Mouse (Mus musculus): ENCODE results near the gene Ly6g5b. TPM values are rescaled to one million over a fixed set of nuclear protein-coding genes. Genes with fewer than 3 reads are reported as not detected.

The Ly6g5b gene
- not detected for polyA plus RNA-seq (2014; fragmentation: Illumina TruSeq; extraction: RNeasy Lipid Tissue Mini Kit (QIAGEN cat#74804); ENCODE audit: low read depth, low replicate concordance)

DNA sequence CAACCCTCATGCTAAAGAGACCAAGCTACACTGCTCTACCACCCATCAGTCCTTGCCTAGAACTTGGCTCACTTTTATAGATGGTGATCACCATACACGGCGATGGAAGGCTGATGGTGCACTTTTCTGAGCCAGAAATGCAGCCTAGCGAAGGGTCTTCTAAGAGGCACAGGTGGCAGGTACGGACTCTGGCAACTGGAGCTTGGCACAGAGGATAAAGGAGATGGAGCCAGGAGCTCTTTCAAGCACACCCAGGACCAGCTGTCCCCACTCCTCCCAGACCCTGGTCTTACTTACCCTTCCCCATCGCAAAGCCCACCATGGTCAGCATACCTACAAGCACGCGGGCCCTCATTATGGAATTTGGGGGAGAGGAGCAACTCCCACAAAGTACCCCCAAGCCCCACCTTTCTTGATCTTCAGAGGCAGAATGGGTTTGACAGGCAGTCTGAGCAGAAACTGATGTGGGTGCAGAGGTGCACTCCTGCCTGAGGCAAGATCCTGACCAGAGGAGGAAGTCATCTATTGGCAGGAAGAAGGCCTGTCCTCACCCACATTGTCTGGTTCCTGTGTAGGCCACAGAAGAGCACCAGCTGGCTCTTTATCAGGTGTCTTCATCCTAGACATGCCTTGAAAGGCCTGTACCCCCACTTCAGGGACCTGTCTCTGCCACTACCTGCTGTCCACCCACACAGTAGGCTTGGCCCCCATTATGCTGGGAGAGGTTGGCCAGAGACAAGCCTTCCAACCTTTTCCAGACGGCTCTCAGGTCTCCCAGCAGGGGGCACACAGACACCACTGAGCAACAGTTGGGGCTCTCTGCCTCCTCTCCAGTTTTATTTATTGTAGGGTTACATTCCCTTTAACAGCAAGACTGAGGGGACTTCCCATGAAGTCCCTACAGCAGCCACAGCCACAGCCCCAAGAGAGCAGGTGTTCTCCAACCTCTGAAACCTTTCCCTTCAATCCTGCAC is at the start of gene Ly6g5b:
TSS of gene Ly6g5b (minus strand) at position 383 of the 974 bp plus-strand sequence.

DNA sequence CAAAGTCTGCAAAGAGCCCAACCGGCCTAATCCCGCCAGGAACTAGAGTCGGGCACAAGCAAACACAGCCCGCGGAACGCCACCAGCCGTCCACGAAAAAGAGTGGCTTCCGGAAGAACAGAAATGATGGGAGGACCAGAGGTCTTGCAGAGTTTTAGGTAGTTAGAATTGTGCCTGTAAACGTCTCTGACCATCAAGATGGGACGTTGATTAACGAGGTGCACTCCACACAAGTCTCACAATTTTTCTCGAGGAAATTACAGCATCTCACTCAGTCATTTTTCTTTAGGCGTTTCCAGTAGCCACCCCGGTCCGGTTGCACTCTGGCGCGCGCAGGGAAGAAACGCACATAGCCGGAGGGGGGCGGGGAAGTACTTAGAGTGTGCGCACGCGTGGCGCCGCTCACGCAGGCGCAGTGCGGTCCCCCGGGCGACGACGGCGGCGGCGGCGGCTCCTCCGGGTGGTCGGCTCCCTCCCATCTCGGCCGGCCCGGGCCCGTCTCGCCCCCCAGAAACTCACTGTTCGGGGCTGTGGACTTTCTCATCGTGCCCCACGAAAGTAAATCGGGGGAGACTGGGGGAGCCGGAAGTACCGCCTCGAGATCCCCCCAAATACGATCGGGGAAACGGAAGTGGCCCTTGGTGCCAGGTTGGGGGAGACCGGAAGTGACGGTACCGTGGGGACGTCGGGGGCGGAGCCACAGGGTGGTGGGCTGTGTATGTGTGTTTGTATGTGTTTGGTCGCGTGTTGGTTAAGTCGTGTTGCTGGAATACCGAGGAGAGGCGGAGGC is 19.8 kb upstream of the Ly6g5b start, which contains the start of gene Bag6:
TSS of gene Bag6 (plus strand) at position 378 of the 790 bp plus-strand sequence.

DNA sequence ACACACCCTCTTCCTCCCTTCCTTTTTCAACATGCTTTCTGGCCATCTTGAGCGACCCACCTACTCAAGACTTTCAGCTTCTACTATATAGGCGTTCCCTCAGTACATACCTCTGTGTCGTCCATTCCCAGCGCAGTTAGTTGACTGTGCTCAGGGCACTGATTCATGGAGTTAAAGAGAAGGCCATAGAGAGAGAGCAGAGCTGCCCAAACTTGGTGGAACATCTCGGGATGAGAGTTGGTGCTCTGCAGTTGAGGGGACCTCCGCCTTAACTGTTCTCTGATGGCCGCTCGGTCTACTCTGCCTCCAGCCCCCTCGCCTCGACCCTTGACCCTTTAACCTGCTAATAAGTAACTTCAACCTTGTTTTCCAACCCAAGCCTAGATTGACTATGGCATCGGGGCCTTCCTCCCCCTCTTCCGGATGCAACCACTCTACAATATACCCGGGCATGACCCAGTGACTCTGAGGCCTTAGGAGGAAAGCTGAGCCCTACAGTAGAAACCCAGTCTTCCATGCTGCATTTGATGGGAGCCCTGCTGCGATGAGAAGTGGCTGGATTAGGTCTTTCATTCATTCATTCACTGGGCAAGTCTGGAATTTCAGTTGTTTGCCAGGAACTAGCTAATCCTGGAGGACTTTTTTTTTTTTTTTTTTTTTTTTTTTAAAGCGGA is 16.4 kb upstream of the Ly6g5b start, which contains the start of gene Apom:
TSS of gene Apom (minus strand) at position 551 of the 674 bp plus-strand sequence.

DNA sequence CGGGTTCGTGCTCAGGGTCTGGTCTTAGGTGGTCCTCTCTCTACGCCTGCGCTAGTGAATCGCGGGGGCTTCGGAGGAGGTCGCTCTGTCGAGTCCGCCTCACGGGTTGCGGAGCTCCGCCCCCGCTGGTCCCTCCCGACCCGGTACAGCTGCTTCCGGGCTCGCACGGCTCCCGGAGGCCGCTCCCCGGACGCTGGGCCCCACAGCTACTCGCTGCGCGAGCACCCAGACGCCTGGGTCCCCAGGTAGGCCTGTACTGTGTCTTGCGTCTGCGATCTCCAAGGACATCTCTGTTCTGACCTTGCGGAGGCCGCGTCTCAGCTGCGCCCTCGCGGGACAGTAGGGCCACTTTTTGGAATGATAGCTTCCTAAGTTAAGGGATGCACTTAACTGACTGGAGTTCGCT is 11.0 kb upstream of the Ly6g5b start, which contains the start of gene D17H6S53E:
TSS of gene D17H6S53E (plus strand) at position 168 of the 406 bp plus-strand sequence.

DNA sequence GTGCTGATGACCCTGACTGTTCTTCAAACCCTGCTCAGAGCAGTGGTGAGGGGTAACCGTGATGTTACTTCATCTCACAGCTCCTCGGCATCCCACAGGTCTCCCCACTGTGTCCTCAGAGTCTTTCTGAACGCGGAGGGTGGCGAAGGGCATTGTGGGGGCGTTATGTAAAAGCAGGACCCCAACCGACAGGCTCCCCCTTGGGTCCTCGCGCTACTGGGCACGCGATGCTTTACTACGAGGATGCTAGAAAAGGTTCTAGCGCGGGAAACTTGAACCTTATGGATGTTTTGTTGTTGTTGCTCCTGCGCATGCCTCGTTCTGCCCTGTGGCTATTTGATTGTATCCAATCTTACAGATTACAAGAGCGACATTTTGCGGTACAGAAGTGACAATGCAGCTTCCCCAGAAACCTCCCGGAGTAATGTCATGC is 6.7 kb upstream of the Ly6g5b start, which contains the start of gene Csnk2b:
TSS of gene Csnk2b (minus strand) at position 183 of the 433 bp plus-strand sequence.

DNA sequence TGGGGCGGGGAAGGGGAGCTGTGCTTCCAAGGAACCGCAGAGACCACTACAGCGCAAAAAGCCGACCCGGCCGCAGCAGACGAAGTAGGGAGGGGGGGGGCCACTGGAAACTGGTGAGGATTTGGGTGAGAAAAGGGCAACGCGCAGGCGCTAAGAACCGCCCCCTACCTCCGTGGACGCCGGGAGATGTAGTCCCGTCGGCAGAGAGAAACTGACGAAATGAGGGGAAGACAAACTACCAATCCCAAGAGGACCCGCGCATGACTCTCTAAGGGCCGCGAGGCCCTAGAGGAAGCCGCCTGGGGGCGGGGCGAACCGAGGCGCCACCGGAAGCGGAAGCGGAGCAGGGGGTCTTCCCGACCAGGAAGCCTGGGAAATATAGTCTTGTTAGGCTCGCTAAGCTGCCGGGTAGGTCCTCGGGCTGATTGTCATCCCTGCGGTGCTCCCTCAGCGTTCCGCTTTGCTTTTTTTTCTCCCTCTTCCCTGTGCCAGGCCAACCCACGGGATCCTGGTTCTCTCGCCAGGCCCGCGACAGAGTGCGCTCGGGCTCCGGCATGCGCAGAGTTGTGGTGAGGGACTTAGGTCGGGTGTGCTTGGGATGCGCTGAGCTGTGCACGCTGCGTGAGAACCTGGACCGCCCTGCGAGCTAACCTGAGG is 6.0 kb upstream of the Ly6g5b start, which contains the start of gene Gpank1:
TSS of gene Gpank1 (plus strand) at position 313 of the 657 bp plus-strand sequence.

DNA sequence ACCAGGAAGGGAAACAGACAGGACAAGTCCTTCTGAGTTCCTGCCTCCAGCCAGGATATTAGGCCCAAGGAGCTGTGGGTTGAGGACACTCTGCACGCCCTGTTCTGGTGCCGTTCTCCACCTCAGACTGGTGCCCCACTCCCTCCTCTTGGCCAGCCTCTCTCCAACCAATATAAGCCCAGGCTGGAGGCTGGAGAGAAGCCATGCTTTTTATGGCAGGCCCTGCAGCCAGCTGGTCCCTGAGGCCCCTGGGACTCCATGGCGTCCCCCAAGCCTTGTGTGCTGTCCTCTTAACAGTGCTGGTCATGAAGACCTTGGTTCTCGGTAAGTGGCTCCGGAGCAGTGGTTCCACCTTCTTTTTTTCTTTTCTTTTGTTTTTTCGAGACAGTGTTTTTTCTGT is 7.1 kb downstream of the Ly6g5b start, which contains the start of gene Ly6g5c:
TSS of gene Ly6g5c (plus strand) at position 183 of the 400 bp plus-strand sequence.

DNA sequence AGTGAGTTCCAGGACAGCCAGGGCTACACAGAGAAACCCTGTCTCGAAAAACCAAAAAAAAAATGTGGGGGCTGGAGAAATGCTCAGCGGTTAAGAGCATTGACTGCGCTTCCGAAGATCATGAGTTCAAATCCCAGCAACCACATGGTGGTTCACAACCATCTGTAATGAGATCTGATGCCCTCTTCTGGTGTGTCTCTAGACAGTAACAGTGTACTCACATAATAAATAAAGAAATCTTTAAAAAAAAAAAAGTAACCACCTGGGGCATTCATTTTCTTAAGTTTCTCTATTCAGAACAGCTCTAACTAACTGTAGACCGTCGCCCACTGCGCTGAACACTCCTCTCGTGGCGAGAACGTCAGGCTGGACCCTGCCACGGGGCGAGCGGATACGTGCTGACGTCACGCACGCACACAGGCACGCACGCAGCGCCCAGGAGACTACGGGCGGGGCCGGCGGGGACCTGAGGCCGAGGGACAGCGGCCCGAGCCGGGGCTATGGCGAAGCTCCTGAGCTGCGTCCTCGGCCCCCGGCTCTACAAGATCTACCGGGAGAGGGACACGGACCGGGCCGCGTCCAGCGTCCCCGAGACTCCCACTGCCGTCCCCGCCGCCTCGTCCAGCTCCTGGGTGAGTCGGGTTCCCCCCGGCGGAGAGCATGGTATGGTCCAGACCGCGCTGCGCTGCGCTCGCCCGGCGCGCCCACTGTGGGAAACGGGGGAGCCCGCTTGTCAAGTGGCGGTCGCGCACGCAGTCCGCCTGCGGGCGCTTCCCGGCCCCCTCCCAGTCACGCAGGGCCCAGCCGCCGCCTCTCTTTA is 26.2 kb downstream of the Ly6g5b start, which contains the start of gene Abhd16a:
TSS of gene Abhd16a (plus strand) at position 439 of the 820 bp plus-strand sequence.

DNA sequence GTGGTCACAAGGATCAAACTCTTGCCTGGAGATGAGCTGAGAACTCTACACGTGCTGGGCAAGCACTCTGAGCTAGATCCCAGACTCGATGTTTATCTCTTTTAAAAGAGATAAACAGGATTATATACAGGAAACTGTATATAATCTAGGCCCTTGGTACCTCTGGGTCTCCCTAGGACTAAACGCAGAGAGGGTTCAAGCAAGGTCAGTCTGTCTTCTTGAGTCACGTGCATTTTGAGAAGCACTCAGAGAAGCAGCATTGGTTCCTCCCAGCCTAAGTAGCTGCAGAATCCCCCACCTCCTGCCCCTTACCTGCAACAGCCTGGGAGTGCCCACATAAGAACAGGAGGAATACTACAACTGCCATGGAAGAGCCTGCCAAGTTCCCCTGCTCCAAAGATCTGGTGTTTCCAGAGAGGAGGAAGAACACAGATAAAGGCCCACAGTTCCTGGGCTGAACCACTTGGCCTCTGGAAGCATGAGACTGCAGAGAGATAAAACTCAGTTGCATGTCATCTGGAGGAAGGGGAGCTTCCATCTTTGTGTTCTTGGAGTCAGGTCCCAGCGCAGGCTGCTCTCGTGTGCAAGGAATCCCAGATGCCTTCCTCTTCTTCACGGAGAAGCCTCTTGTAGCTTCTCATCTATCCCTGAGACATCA is 29.9 kb downstream of the Ly6g5b start, which contains the start of gene Ly6g6f:
TSS of gene Ly6g6f (minus strand) at position 403 of the 658 bp plus-strand sequence.

DNA sequence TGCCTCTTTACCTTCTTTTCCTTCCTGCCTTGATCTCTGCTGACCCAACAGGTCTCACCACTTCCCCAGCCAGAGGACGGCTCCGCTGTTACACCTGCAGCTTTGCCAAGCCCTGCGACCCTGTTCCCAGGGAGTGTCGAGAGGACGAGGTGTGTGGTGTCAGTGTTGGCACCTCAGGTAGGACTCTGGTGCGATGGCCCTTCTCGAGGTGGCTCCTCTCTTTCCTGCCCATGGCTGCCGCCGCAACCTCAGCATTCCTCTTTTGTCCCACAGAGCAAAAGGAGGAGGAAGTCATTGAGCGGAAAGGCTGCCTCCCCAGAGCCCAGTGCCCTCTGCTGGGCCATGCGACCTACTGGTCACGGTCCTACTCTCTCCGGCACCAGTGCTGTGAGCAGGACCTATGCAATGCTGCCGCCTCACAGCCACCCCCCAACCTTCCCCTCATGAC is 37.4 kb downstream of the Ly6g5b start, which contains the start of gene Ly6g6d:
TSS of gene Ly6g6d (minus strand) at position 280 of the 448 bp plus-strand sequence.

DNA sequence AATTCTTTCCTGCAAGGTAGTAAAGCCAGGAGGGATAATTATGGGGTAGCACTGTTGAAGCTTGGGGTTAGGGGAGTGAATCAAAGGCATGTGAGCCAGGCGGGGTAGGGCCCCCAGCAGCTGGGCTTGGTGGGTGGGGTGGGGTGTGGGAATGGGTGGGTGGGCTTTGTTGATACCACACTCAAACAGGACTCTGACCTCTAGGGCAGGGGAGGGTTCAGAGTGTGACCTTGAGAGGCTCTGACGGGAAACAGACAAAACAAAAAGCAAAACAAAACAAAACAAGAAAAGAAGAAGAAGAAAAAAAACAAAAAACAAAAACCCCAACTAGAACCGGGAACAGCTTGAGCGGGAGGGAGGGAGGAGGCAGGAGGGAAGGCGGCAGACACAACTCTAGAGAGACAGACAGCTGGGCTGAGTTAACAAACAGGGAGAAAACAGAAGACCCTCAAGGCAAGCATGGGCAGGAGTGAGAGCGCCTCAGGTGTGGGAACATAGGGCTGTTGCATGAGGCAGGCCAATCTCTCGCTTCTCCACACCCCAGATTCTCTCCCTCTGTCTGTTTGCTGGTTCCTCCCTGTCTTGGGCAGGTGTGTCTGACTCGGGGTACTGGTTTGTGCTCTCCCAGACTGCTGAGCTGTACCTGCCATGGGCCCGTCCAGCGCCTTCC is 38.6 kb downstream of the Ly6g5b start, which contains the start of gene Ly6g6e:
TSS of gene Ly6g6e (plus strand) at position 396 of the 670 bp plus-strand sequence.

DNA sequence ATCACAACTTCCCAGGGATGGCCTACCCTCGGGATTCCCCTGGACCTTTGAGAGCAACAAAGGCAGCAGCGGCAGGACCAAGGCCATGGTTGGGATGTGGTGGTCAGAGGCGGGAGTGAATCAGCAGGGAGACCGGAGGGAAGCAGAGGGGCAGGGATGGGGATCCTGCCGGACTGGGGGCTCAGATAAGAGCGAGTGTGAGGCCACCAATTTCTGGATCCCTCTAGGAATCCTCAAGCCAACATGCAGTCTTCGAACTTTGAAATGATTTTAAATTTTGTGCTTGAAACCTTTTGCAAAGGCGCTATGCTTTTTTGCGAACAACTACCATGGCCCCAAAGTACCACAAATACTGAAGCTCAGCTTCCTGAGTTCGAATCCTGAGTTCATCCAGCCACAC is 49.1 kb downstream of the Ly6g5b start, which contains the start of gene Mpig6b:
TSS of gene Mpig6b (minus strand) at position 101 of the 400 bp plus-strand sequence.

DNA sequence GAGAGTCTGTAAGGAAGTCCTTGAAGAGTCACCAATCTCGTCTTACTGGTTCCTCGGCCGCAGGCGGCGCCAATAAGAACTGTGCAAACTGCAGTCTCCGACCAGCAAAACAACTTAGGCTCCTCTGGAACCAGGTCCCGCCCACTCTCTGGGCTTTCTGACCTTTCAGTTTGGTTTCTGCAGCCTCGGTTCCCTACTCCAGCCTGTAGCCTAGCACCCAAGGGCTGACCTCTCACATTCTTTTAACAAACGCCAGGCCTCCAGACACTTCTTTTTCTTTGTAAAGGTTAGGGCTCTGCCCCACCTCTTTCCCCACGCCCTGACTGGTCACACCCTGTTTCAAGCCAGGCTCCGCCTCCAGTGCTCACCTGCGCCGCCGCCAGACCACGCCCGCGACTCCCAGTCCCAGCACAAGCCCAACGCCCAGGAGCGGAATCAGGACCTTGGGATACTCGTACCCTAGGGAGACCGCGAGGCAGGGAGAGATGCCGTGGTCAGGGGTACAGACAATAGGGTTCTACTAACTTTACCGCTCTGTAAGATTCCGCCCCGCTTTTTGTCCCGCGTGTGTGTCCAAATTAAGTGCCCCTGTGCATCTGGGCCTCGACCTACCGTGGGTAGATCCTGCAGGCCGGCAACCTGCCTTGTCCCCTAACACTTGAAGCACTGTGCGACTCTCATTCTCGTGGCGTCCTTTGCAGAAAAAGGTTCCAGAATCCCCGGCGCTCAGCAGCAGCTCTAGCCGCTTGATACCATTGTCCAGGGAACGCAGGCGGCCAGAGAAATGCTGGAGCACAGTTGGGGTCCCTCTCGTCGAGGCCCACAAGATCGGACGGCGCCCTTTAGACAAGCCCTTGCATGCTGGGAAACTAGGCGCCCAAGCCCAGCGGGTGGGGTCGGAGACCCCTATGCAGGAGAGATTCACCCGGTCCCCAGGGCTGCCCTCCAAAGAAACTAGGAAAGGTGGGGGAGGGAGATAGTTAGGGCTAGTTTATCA is 50.0 kb downstream of the Ly6g5b start, which contains the start of gene Ly6g6c:
TSS of gene Ly6g6c (plus strand) at position 438 of the 997 bp plus-strand sequence.

